Mouse (Mus musculus): ENCODE results near the gene Scn3a. TPM values are rescaled to one million over a fixed set of nuclear protein-coding genes. Genes with fewer than 3 reads are reported as not detected.

Gene Scn3a
- total and polyA plus RNA-seq, 3 experiments, result not detected

GRCm38 (mm10) chr2:65548665-65549064 lies 18.8 kb downstream of the Scn3a start:
- Histone ChIP-seq H3K9me3 (replicated peaks; ENCODE audit: insufficient read depth, low read length) (no peaks in the 10 kb centered on the region), H3K27ac (ENCODE audit: control insufficient read depth, low read depth, low read length) (no peak overlapping the region), H3K79me2 (ENCODE audit: control insufficient read depth, insufficient read depth, low read length, poor library complexity) (no peaks in the 10 kb centered on the region), H3K27me3 (ENCODE audit: control insufficient read depth in 1 of 2, insufficient read depth in 2 of 2, low read length in 2 of 2) (no peaks in the 10 kb centered on the region), H3K9ac (ENCODE audit: control insufficient read depth, low read depth, low read length, poor library complexity, severe bottlenecking) (no peak overlapping the region), H3K4me1 (ENCODE audit: control insufficient read depth in 1 of 2, insufficient read depth in 2 of 2, low read length in 2 of 2) (no peaks in the 10 kb centered on the region), H3K36me3 (ENCODE audit: control insufficient read depth in 1 of 2, insufficient read depth in 2 of 2, low read length in 2 of 2) (no peaks in the 10 kb centered on the region), H3K4me3 (ENCODE audit: control insufficient read depth in 1 of 2, insufficient read depth in 1 of 2, low read depth in 2 of 2, low read length in 2 of 2) (no peak overlapping the region)
- TF ChIP-seq TBP (IDR thresholded peaks at IDR 0.05; ENCODE audit: low read depth, low read length), result no peak
- TF ChIP-seq USF2 (IDR thresholded peaks at IDR 0.05; ENCODE audit: borderline replicate concordance in 1 of 2, insufficient read depth in 1 of 2, low read depth in 1 of 2, low read length in 2 of 2), result no peak
- TF ChIP-seq CTCF (IDR thresholded peaks at IDR 0.05 in 2 of 3, conservative IDR thresholded peaks at IDR 0.05 in 1 of 3; ENCODE audit: control insufficient read depth in 1 of 3, insufficient read depth in 1 of 3, low read depth in 2 of 3, low read length in 3 of 3, poor library complexity in 1 of 3, severe bottlenecking in 1 of 3), result no peak
- TF ChIP-seq MYC (IDR thresholded peaks at IDR 0.05; ENCODE audit: low read depth, low read length), result no peak
- TF ChIP-seq KAT2A (conservative IDR thresholded peaks at IDR 0.05; ENCODE audit: low read depth, low read length), result no peak
- no peak for TF ChIP-seq MAFK (IDR thresholded peaks at IDR 0.05; ENCODE audit: borderline replicate concordance, low read depth, low read length)
- TF ChIP-seq JUND (IDR thresholded peaks at IDR 0.05; ENCODE audit: low read depth, low read length), result no peak
- no peak for TF ChIP-seq MXI1 (IDR thresholded peaks at IDR 0.05; ENCODE audit: low read depth, low read length)
- no peak for TF ChIP-seq MYB (IDR thresholded peaks at IDR 0.05; ENCODE audit: low read depth, low read length)
- TF ChIP-seq GABPA (IDR thresholded peaks at IDR 0.05; ENCODE audit: low read depth, low read length), result no peak
- no peak for TF ChIP-seq ETS1 (IDR thresholded peaks at IDR 0.05; ENCODE audit: low read depth, low read length)
- no peak for TF ChIP-seq HCFC1 (IDR thresholded peaks at IDR 0.05; ENCODE audit: low read depth, low read length)
- no peak for TF ChIP-seq E2F4 (IDR thresholded peaks at IDR 0.05; ENCODE audit: borderline replicate concordance, low read depth, low read length)
- no peak for TF ChIP-seq SMC3 (IDR thresholded peaks at IDR 0.05; ENCODE audit: low read depth, low read length)
- no peak for DNase-seq (ENCODE audit: low read depth, low spot score)

GRCm38 (mm10) chr2:65547341-65547740 lies 20.1 kb downstream of the Scn3a start:
- Histone ChIP-seq H3K36me3 (ENCODE audit: control insufficient read depth in 1 of 2, insufficient read depth in 2 of 2, low read length in 2 of 2) (no peaks in the 10 kb centered on the region), H3K4me1 (ENCODE audit: control insufficient read depth in 1 of 2, insufficient read depth in 2 of 2, low read length in 2 of 2) (no peaks in the 10 kb centered on the region), H3K27me3 (ENCODE audit: control insufficient read depth in 1 of 2, insufficient read depth in 2 of 2, low read length in 2 of 2) (no peaks in the 10 kb centered on the region), H3K9me3 (replicated peaks; ENCODE audit: insufficient read depth, low read length) (no peaks in the 10 kb centered on the region), H3K4me3 (ENCODE audit: control insufficient read depth in 1 of 2, insufficient read depth in 1 of 2, low read depth in 2 of 2, low read length in 2 of 2) (no peak overlapping the region), H3K9ac (ENCODE audit: control insufficient read depth, low read depth, low read length, poor library complexity, severe bottlenecking) (no peak overlapping the region), H3K79me2 (ENCODE audit: control insufficient read depth, insufficient read depth, low read length, poor library complexity) (no peaks in the 10 kb centered on the region), H3K27ac (ENCODE audit: control insufficient read depth, low read depth, low read length) (no peak overlapping the region)
- TF ChIP-seq MYC (IDR thresholded peaks at IDR 0.05; ENCODE audit: low read depth, low read length), result no peak
- no peak for TF ChIP-seq TBP (IDR thresholded peaks at IDR 0.05; ENCODE audit: low read depth, low read length)
- no peak for TF ChIP-seq MXI1 (IDR thresholded peaks at IDR 0.05; ENCODE audit: low read depth, low read length)
- DNase-seq (ENCODE audit: low read depth, low spot score), result no peak
